Mouse (Mus musculus): ENCODE results near the gene Txndc12.
A peak's percentile ranks its signal among the peaks of the same experiment; 100 is the strongest.

Gene Txndc12

GRCm38 (mm10) chr4:108847715-108848504 lies 13.5 kb downstream of the Txndc12 start, which contains the start of gene Kti12:
TSS of gene Kti12 (plus strand) at chr4:108847785.
- peak; percentile 49 for DNase-seq (ENCODE audit: low spot score)

GRCm38 (mm10) chr4:108848505-108848848 lies 14.1 kb downstream of the Txndc12 start, which contains the start of gene A730015C16Rik:
TSS of gene A730015C16Rik (minus strand) at chr4:108848619.
- DNase-seq (ENCODE audit: low spot score): no peak

GRCm38 (mm10) chr4:108866806-108867205 lies 32.4 kb downstream of the Txndc12 start:
- DNase-seq (ENCODE audit: low spot score): no peak

GRCm38 (mm10) chr4:108869730-108870374 lies 35.5 kb downstream of the Txndc12 start:
- peak; percentile 99 for DNase-seq (ENCODE audit: low spot score)

GRCm38 (mm10) chr4:108873746-108874145 lies 39.3 kb downstream of the Txndc12 start:
- DNase-seq (ENCODE audit: low spot score): no peak

GRCm38 (mm10) chr4:108877901-108878300 lies 43.5 kb downstream of the Txndc12 start:
- DNase-seq (ENCODE audit: low spot score): no peak

GRCm38 (mm10) chr4:108878963-108879822 lies 44.8 kb downstream of the Txndc12 start, which contains the start of gene Rab3b:
TSS of gene Rab3b (plus strand) at chr4:108879063.
- peak; percentile 12 for DNase-seq (ENCODE audit: low spot score)

GRCm38 (mm10) chr4:108883815-108884214 lies 49.4 kb downstream of the Txndc12 start:
- DNase-seq (ENCODE audit: low spot score): no peak

- DNase-seq (ENCODE audit: low spot score): no peak
Observed at GRCm38 (mm10) chr4:108887456-108887855, 53.1 kb downstream of the Txndc12 start.

- no peak for DNase-seq (ENCODE audit: low spot score)
Observed at GRCm38 (mm10) chr4:108890876-108891275, 56.5 kb downstream of the Txndc12 start.

GRCm38 (mm10) chr4:108900421-108900820 lies 66.0 kb downstream of the Txndc12 start:
- DNase-seq (ENCODE audit: low spot score): no peak

GRCm38 (mm10) chr4:108902886-108903285 lies 68.5 kb downstream of the Txndc12 start:
- no peak for DNase-seq (ENCODE audit: low spot score)

- no peak for DNase-seq (ENCODE audit: low spot score)
Observed at GRCm38 (mm10) chr4:108903346-108903745, 68.9 kb downstream of the Txndc12 start.

- no peak for DNase-seq (ENCODE audit: low spot score)
Observed at GRCm38 (mm10) chr4:108904076-108904475, 69.7 kb downstream of the Txndc12 start.

GRCm38 (mm10) chr4:108904790-108905189 lies 70.4 kb downstream of the Txndc12 start:
- no peak for DNase-seq (ENCODE audit: low spot score)

- DNase-seq (ENCODE audit: low spot score): no peak
Observed at GRCm38 (mm10) chr4:108905859-108906258, 71.5 kb downstream of the Txndc12 start.

GRCm38 (mm10) chr4:108907475-108907874 lies 73.1 kb downstream of the Txndc12 start:
- no peak for DNase-seq (ENCODE audit: low spot score)

- DNase-seq (ENCODE audit: low spot score): no peak
Observed at GRCm38 (mm10) chr4:108909872-108910425, 75.5 kb downstream of the Txndc12 start.
